Mouse (Mus musculus) heart, postnatal 0 days (tissue): ENCODE results near the gene Fbxl20. TPM values are rescaled to one million over a fixed set of nuclear protein-coding genes. Genes with fewer than 3 reads are reported as not detected.

Experiments
- ATAC-seq: fragments of 200-750 bp; cut with Nextera tagmentation; 2 replicates; pipeline ENCODE4 v1.8.0; 2017; ENCODE audit warnings: low read depth, moderate number of reproducible peaks, moderate library complexity; ENCODE audit not compliant: insufficient read depth
- DNase-seq: peaks from one replicate; pipeline ENCODE4 v3.0.0-alpha.2; 2016; ENCODE audit warnings: low spot score
- H3K27ac ChIP-seq: fragments of 300-500 bp; sonication (generic); 2 replicates; pipeline ENCODE4 v1.5.1; 2014; ENCODE audit warnings: low read depth, mild to moderate bottlenecking
- H3K27me3 ChIP-seq: fragments of 300-500 bp; sonication (generic); 2 replicates; pipeline ENCODE4 v1.6.1; 2014; ENCODE audit warnings: low read length, mixed read lengths; ENCODE audit not compliant: control insufficient read depth, insufficient read depth
- H3K36me3 ChIP-seq: fragments of 300-500 bp; sonication (generic); replicated peaks from 2 replicates; pipeline ENCODE4 v1.6.1; 2014; ENCODE audit warnings: low read length, mixed read lengths; ENCODE audit not compliant: control insufficient read depth, insufficient read depth
- H3K4me1 ChIP-seq: fragments of 300-500 bp; sonication (generic); 2 replicates; pipeline ENCODE4 v1.6.1; 2014; ENCODE audit warnings: antibody characterized with exemption; ENCODE audit not compliant: control insufficient read depth, insufficient read depth
- H3K4me2 ChIP-seq: fragments of 300-500 bp; sonication (generic); 2 replicates; pipeline ENCODE4 v1.6.1; 2014; ENCODE audit warnings: low read depth, mild to moderate bottlenecking, low read length, moderate library complexity
- H3K4me3 ChIP-seq: fragments of 300-500 bp; sonication (generic); 2 replicates; pipeline ENCODE4 v1.5.1; 2014; ENCODE audit warnings: low read depth, low read length
- H3K9ac ChIP-seq: fragments of 300-500 bp; sonication (generic); replicated peaks from 2 replicates; pipeline ENCODE4 v1.6.1; 2014; ENCODE audit warnings: low read depth, low read length, mixed read lengths
- H3K9me3 ChIP-seq: fragments of 300-500 bp; sonication (generic); replicated peaks from 2 replicates; pipeline ENCODE4 v1.6.1; 2016; ENCODE audit warnings: low read length; ENCODE audit not compliant: control insufficient read depth
- CTCF ChIP-seq: IDR thresholded peaks from 2 replicates; pipeline ENCODE4 v1.5.1; 2016; ENCODE audit warnings: antibody characterized with exemption, control low read depth, low read depth
- EP300 ChIP-seq: IDR thresholded peaks from 2 replicates; pipeline ENCODE4 v1.6.1; 2016; ENCODE audit warnings: antibody characterized with exemption, low read depth
- WGBS: fragments of 180-500 bp; shearing (Covaris S2); extraction: QIAGEN DNeasy Blood & Tissue Kit; methylation state at CpG from one replicate; pipeline ENCODE4 v1.1.7; 2014; 5-methylcytosine and 5-hydroxymethylcytosine counted together
- polyA plus RNA-seq: library from polyadenylated mRNA; unstranded; fragments of >200 nt; fragmentation: Nextera tagmentation; extraction: Ambion mirVana; gene quantifications from 2 replicates; pipeline ENCODE4 v1.2.1, GENCODE M21; 2015
- total RNA-seq: library from RNA; depleted of rRNA; stranded (reverse); fragments of >200 nt; gene quantifications from 2 replicates; pipeline ENCODE4 v1.2.3, GENCODE M21; 2014; ENCODE audit warnings: low replicate concordance

Fbxl20 gene
- total and polyA plus RNA-seq, 2 experiments from 2014 or later, result 8.8 to 12.5 TPM

GRCm38 (mm10) chr11:98059662-98060061 is 90.5 kb downstream of the Fbxl20 start:
- no peak for TF ChIP-seq EP300
- TF ChIP-seq CTCF, result no peak
- Histone ChIP-seq H3K27me3 (0 out of 2 replicates have a peak, but pooled peaks cover 8% of the 10 kb centered on the region), H3K4me3 (no peak overlapping the region), H3K4me1 (no peaks in the 10 kb centered on the region), H3K4me2 (no peak overlapping the region), H3K9ac (no peak overlapping the region), H3K9me3 (no peaks in the 10 kb centered on the region), H3K27ac (no peak overlapping the region), H3K36me3 (no peaks in the 10 kb centered on the region)
- ATAC-seq, result no peak
- no peak for DNase-seq
- 68% methylated on average over 7 of the region's 7 CpGs for WGBS

- no peak overlapping the region for H3K4me3 ChIP-seq
- H3K9ac ChIP-seq, result no peak overlapping the region
- DNase-seq (no peak), ATAC-seq (no peak)
- H3K4me2 ChIP-seq, result no peak overlapping the region
- peaks cover 13% of the 10 kb centered on the region for H3K27me3 ChIP-seq
- H3K4me1 ChIP-seq, result 0 out of 2 replicates have a peak, but pooled peaks cover 1% of the 10 kb centered on the region
- no peaks in the 10 kb centered on the region for H3K9me3 ChIP-seq
- H3K36me3 ChIP-seq, result no peaks in the 10 kb centered on the region
- TF ChIP-seq EP300, result no peak
- no peak for TF ChIP-seq CTCF
- no peak overlapping the region for H3K27ac ChIP-seq
- WGBS, result 84% methylated on average over 5 of the region's 5 CpGs
Measured at GRCm38 (mm10) chr11:98057998-98058397, 92.2 kb downstream of the Fbxl20 start.

DNA sequence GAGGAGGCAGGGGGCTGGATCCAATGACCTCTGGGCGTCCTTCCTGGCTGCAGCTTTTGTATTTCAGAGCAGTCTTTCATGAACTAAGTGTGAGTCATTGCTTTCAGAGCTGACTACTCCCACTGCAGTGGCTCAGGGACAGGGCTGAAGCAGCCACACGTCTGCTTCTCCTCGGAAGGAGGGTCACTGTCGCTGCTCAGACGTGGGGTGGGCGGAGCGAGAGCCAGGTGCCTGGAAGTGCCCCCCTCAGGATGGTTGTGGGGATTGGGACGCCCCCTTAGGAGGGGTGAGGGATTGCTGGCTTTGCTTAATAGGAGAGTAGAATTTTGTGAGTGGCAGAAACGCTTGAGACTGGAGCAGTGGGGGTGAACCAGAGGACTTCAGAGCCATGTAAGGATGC is 92.7 kb downstream of the Fbxl20 start:
- 0 out of 2 replicates have a peak, but pooled peaks have one; percentile 18 for ATAC-seq
- H3K4me3 ChIP-seq, result no peak overlapping the region
- peaks cover 7% of the 10 kb centered on the region; the same call in 1 of the 2 replicates for H3K4me1 ChIP-seq
- no peaks in the 10 kb centered on the region for H3K36me3 ChIP-seq
- TF ChIP-seq EP300 (no peak), CTCF (no peak)
- WGBS, result 18% methylated on average over 9 of the region's 9 CpGs
- peaks cover 18% of the 10 kb centered on the region for H3K27me3 ChIP-seq
- no peaks in the 10 kb centered on the region for H3K9me3 ChIP-seq
- no peak for DNase-seq
- H3K27ac ChIP-seq, result no peak overlapping the region
- no peak overlapping the region; the same call in 1 of the 2 replicates for H3K9ac ChIP-seq
- peak overlapping the region; percentile 22; the same call in 1 of the 2 replicates for H3K4me2 ChIP-seq

DNA sequence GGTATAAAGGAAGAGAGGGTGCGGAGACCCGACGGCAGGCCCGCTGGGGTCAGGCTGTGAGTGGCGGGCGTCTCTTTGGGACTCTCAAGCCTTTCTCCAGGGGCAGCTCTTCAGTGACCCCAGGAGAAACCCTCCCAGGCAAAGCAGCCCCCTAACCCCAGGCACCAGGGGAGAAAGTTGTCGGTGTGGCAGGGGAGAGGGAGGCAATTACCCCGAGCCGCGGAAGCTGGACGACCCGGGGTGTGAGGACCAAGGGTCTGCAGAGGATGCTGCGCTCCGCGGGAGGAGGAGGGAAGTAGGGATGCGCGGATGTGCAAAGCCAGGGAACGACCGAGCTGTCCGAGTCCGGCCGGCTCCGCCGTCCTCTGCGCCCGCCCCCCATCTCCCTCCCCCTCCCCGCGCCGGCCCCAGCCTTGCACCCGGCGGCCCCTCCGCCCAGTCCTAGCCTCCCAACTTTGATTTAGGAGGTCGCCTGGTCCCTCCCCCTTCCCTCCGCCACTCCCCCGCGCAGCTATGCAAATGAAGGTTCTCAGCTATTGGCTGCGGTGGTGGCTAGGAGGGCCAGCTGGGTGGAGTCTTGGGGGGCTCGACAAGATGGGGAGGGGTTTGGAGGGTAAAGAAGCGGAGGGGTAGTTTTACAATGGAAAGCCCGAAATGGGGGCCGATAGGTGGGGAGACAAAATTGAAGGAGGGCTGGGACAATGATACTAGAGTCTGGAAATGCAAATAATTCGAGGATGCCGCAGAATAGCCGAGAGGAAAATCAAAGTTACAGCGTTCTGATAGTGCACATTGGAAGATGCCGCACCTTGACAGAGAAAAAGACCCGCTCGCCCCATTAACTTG is 97.0 kb downstream of the Fbxl20 start, which contains the start of gene Stac2:
Gene Stac2, minus strand, starts transcription at position 474 of the 846 bp plus-strand sequence.
- no peaks in the 10 kb centered on the region for H3K36me3 ChIP-seq
- H3K9ac ChIP-seq, result peak within 1 kb of the TSS; percentile 45; the same call in 1 of the 2 replicates
- TF ChIP-seq EP300 (no peak), CTCF (no peak)
- DNase-seq (no peak), ATAC-seq (peak; percentile 45)
- H3K4me3 ChIP-seq, result peak within 1 kb of the TSS; percentile 48
- H3K27me3 ChIP-seq, result peaks cover 33% of the 10 kb centered on the region
- peak within 1 kb of the TSS; percentile 88 for H3K4me2 ChIP-seq
- no peaks in the 10 kb centered on the region for H3K9me3 ChIP-seq
- peaks cover 17% of the 10 kb centered on the region for H3K4me1 ChIP-seq
- 2% methylated on average over 43 of the region's 48 CpGs for WGBS
- no peak within 1 kb of the TSS for H3K27ac ChIP-seq

GRCm38 (mm10) chr11:98052129-98052988 is 97.8 kb downstream of the Fbxl20 start:
- no peak for ATAC-seq
- DNase-seq, result no peak
- Histone ChIP-seq H3K9me3 (no peaks in the 10 kb centered on the region), H3K36me3 (no peaks in the 10 kb centered on the region), H3K9ac (peak overlapping the region; percentile 45; the same call in 1 of the 2 replicates), H3K4me3 (peak overlapping the region; percentile 48), H3K27me3 (peaks cover 33% of the 10 kb centered on the region), H3K27ac (no peak overlapping the region), H3K4me2 (peak overlapping the region; percentile 88), H3K4me1 (peaks cover 17% of the 10 kb centered on the region)
- TF ChIP-seq EP300, result no peak
- no peak for TF ChIP-seq CTCF
- 1% methylated on average over 73 of the region's 83 CpGs for WGBS
